Mouse (Mus musculus) mesoderm, embryonic 11.5 days (tissue): ENCODE data around the gene Il1f9.
"Not testable (repeated sequence)": the region's sequence is repeated elsewhere in the genome, so short reads cannot be mapped to it uniquely, and the experiment has no call there.

Source experiments
- DNase-seq: peaks from one replicate; pipeline ENCODE4 v3.0.0-alpha.2; 2012; ENCODE audit warnings: low read depth, low spot score

Il1f9 gene

GRCm38 (mm10) chr2:24186176-24186575 is at the start of gene Il1f9:
Gene Il1f9 (plus strand): TSS chr2:24186476.
- DNase-seq = no peak

GRCm38 (mm10) chr2:24152861-24153260 is 33.4 kb upstream of the Il1f9 start, which contains the start of gene Il1f8:
Gene Il1f8 (plus strand): TSS chr2:24153161.
- DNase-seq = no peak

- peak; percentile 43 for DNase-seq
Observed at GRCm38 (mm10) chr2:24181683-24182331, 4.5 kb upstream of the Il1f9 start.

- not testable (repeated sequence) for DNase-seq
Observed at GRCm38 (mm10) chr2:24182423-24183147, 3.7 kb upstream of the Il1f9 start.

- DNase-seq = not testable (repeated sequence)
Observed at GRCm38 (mm10) chr2:24184092-24184491, 2.2 kb upstream of the Il1f9 start.

GRCm38 (mm10) chr2:24187585-24187984 is 1.3 kb downstream of the Il1f9 start:
- DNase-seq = no peak

- no peak for DNase-seq
Observed at GRCm38 (mm10) chr2:24188189-24188588, 1.9 kb downstream of the Il1f9 start.

GRCm38 (mm10) chr2:24215118-24215517 is 28.8 kb downstream of the Il1f9 start, which contains the start of gene Il1f6:
Gene Il1f6 (plus strand): TSS chr2:24215418.
- no peak for DNase-seq

- DNase-seq = no peak
Observed at GRCm38 (mm10) chr2:24227191-24227590, 40.9 kb downstream of the Il1f9 start.
